Mouse (Mus musculus) right cerebral cortex, adult 2 months (tissue): ENCODE results near the gene Pck1.

Experiments used
- DNase-seq, 2 experiments: peaks; one replicate each; pipeline ENCODE4 v3.0.0; 2021 to 2022; ENCODE audit warnings: low spot score in 2 of 2

Pck1 gene

DNA sequence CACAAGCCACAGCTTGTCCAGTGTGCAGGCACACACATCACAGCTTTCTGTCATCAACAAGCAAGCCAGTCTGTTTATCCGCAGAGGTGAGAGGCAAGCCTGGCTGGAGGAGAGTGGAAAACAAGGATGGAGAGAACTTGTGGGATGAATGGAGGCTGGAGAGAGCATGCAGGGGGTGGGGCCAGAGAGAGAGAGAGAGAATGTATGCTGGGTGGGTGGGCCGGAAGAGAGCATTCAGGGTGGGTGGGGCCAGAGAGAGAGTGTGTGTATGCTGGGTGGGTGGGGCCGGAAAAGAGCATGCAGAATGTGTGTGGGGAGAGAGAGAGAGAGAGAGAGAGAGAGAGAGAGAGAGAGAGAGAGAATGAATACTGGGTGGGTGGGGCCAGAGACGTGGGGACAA lies 51.8 kb downstream of the Pck1 start:
- DNase-seq, result no peak

DNA sequence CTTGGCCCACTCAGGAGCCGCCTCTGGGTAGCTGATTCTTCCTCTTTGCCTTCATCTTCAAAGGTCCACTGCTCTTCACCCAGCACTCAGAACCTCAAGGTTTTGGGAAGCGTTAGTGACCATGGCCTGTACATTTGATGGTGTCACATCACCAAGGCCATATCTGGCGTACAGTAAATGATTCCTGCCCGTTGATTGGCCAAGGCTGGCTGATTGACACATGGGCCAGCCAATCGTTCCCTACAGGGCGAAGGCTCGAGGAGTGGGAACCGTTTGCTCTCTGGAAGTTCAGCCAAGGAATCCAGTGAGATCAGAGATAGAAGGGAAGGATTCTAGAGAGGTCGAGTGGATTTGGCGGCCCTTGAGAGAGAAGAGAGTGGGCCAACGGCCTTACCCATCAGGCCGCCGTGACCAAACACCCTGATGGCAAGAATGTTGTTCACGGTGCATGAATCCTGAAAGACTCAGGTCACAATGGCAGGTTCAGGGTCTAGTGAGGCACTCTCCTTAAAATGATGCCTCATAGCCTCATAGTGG lies 52.8 kb downstream of the Pck1 start:
- no peak for DNase-seq

GRCm38 (mm10) chr2:173207051-173207450 lies 54.2 kb downstream of the Pck1 start:
- DNase-seq, result no peak
